Mouse (Mus musculus): ENCODE data around the gene Map4k4.

Gene Map4k4

GRCm38 (mm10) chr1:40052156-40052555, 151.4 kb downstream of the Map4k4 start:
- DNase-seq = no peak

GRCm38 (mm10) chr1:40053071-40053470, 152.4 kb downstream of the Map4k4 start:
- DNase-seq = no peak

- DNase-seq = no peak
Observed at GRCm38 (mm10) chr1:40055051-40055450, 154.3 kb downstream of the Map4k4 start.

- DNase-seq = no peak
Observed at GRCm38 (mm10) chr1:40055963-40056362, 155.2 kb downstream of the Map4k4 start.

- no peak for DNase-seq
Observed at GRCm38 (mm10) chr1:40057351-40057750, 156.6 kb downstream of the Map4k4 start.

- no peak for DNase-seq
Observed at GRCm38 (mm10) chr1:40058013-40058412, 157.3 kb downstream of the Map4k4 start.

GRCm38 (mm10) chr1:40059122-40059774, 158.5 kb downstream of the Map4k4 start:
- DNase-seq = no peak

- no peak for DNase-seq
Observed at GRCm38 (mm10) chr1:40061359-40061758, 160.6 kb downstream of the Map4k4 start.

- no peak for DNase-seq
Observed at GRCm38 (mm10) chr1:40063409-40063808, 162.7 kb downstream of the Map4k4 start.

- no peak for DNase-seq
Observed at GRCm38 (mm10) chr1:40064508-40064907, 163.8 kb downstream of the Map4k4 start.

- DNase-seq = no peak
Observed at GRCm38 (mm10) chr1:40072558-40072957, 171.8 kb downstream of the Map4k4 start.

GRCm38 (mm10) chr1:40073779-40074178, 173.1 kb downstream of the Map4k4 start, which contains the start of gene Il1r2:
TSS of gene Il1r2 (plus strand) at chr1:40074079.
- DNase-seq = no peak
